Mouse (Mus musculus): ENCODE results near the gene Krt16.
A peak's percentile ranks its signal among the peaks of the same experiment; 100 is the strongest.

Krt16 gene

DNA sequence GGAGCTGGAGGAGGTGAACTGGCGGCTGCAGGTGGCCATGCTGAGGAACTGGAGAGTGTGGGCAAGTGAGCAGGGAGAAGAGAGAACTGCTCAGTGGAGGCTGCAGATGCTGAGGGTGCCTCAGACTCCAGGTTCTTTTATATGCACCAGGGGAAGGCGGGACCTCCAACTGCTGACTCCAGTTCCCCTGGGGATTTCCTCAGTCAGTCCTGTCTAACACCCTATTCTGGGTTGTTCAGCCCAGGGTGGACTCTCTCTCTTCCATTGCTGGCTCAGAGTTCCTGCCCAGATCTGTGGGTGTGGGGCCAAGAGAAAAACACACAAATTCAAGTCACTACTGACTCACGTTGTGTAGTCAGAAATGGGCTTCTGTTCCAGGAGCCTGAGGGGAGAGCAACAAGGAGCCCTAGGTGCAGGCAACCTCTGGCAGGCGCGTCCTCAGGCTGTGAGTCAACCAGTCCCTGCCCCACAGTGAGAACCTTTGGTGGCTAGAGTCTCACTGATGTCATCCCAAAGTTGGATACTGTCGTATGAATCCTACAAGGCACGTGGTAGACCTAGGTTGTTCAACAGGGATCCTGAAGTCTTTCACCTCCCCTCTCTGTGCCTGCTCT, at the start of gene Krt16:
TSS of gene Krt16 (minus strand) at position 51 of the 614 bp plus-strand sequence.
- no peak for DNase-seq

DNA sequence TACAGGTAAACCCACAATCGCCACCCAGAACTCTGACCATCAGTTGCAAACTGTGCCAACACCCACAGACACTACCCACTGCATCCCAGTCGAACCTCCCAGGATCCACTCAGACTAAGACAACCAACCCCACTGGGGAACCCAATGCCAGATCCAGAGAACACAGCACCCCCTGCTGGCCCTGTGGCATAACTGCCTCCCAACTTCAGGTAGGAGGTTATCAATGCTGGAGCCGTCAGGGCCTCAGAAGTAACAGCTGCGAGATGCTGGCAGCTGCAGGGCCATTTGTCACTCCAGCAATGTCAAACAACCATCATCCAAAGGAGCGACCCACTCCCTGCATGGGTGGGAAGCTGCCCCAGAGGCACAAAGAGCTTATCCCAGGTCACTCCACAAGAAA, 49.1 kb upstream of the Krt16 start:
- DNase-seq: peak; percentile 16 to 31

DNA sequence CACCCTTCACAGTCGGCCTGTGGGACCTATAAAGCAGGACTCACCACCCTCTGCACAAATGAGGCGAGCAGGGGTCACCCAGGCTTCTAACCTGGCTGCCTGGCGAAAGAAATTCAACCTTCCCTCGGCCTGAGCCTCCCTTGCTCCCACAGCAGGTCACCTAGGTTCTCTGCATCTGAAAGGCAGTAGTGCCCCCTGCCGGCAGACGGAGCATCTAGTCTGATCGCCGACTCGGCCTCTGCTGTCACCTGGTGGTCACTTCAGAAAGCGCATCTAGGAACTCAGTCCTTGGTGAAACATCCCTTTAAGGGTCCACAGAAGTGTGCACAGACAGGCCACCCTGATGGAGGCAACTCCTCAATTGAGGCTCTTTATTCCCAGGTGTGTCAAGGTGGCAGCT, 46.6 kb upstream of the Krt16 start:
- DNase-seq: peak; percentile 81 to 90

DNA sequence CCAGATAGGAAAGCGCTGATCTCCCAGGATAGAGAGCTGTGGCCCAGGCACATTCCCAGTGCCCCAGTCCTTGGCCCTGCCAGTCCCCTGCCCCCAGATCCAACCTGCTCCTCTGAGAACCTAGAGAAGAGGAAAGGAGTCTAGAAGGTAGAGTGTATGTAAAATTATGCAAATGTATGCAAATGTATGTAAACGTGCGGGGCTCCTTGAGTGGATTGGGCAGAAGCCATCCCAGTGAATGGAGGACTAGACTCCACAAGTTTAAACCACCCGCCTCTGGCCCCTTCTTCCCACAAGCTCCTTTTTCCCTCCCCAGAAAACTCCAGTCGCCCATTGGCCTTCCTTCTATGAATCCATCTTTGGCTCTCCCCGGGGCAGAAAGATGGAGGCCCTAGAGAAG, 44.2 kb upstream of the Krt16 start:
- DNase-seq: no peak

DNA sequence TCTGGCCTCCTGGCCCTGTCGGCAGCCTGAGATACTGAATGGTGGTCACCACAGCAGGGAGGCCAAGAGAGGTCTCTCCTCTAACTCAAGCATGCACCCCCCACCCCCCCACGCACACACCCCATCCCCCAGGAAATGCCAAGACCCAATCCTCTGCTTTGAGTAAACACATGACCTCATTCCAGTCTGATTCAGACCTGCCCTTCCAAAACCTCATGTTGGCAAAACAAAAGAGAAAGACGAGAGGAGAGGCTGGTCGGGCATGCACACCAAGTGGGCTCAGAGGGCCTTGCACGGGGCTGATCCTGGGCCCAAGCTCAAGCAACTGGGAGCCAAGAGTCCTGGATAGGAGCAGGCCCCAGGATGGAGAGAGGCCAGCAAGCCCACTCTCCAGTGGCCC, 41.5 kb upstream of the Krt16 start:
- DNase-seq: no peak

DNA sequence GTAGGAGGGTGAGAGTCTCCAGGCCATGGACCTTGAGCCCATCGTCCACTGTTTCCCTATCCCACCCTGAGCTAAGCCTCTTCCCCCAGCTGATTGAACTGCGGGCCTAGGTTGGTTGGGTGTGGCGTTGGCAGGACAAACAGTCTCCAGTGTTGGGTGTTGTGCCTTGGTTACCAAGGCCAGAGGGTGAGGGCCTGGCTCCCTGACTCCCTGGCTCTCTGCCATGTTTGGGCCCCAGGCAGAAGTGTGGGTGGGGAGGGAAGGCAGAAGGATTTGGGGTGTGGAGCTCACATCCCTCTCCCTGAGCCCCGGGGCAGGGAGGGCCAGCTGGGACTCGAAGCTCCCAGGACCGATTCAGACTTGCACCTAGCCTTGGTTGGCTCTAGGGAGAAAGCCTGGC, 40.2 kb upstream of the Krt16 start:
- no peak for DNase-seq

DNA sequence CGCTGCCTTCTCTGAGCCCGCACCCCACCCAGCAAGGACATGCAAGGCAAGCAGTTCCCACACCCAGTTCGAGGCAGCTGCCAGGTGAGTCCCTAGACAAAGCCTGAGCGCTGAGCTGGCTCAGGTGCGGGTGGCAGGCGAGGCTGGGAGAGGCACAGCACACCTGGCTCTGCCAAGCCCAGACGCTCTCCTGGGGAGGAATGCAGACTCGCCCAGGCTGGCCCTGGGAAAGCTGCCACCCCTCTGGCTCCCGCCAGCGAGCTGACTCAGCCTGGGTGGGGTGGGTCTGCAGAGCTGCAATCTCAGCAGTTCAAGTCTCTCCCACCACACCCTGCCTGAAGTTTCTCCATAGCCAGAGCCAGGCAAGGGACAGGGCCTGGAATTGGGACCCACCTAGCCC, 38.3 kb upstream of the Krt16 start:
- DNase-seq: peak in 1 of 2 experiments; percentile 20

DNA sequence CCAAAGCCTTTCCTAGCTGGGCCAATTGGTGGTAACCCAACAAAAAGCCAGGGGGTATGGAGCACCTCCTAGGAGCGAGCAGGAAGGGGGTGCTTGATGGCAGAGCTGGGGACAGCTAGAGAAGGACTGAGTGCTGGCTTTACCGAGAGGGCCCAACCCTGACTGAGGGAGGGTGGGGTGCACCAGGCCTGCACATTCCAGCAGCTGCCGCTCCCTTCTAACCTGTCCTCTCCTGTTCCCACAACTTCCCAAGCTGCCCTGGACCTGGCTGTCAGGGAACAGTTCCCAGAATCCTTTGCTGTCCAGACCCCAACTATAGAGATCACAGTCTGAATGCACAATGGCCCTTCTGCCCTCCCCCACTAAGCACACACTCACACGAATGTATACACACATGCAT, 36.3 kb upstream of the Krt16 start:
- no peak for DNase-seq

DNA sequence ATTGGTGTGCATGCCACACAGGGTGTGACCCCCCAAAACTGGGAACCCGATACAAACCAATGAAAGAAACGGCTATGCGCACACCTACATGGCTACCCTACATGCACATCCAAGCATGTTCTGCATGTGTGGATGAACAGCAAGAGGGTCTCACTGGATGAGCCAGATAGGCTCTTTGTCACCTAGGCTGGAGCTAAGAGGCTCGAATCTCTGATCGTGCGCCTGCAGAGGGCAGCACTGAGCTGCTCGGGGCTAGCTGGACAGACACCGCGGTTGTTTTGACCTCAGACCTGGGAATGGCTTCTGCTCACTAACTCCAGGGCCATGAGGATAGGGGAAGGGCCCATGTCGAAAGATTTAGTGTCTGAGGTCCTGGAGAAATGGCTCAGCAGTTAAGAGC, 33.8 kb upstream of the Krt16 start:
- peak; percentile 72 to 87 for DNase-seq

DNA sequence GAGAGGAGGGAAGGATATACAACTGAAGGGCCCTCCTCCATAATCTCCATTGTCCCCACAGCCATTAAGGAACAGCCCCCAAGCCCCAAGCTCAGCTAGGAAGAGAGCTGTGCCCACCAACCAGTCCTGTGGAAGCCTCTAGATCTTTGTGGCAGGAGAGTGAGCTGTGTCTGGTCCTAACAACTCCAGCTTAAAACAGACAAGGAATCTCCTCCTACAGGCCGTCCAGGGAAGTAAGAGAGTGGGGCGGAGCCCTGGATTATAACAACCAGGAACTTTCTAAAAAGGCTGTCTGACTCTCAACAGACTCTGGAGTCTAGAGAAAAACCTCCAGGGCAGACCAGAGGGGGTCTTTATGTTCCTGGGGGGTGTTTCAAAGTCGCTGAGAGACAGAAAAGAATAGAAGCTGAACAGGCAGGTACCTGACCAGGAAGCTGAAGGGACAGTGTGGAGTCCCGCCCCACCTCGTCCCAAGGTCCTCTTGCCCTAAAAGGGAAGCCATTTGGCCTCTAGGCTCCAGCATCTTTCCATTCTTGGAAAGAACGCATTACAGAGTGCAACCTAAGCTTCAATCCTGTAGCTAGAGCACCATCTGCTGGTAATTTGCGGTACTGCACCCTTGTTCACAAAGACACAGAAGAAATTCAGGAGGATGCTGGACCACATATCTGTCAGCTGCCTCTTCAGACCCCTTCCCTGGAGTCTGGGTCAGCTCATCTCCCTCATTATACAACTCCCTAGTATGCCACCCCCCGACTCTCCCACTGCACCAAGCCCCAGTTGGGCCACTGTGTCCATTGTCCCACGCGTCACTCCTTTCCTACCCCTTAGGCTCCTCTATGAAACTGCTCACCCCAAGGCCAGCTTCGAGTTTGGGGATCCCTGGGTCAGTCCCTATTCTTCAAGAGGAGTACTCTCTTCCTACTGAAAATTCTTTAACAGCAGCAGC, 33.2 kb upstream of the Krt16 start:
- DNase-seq: peak; percentile 80 to 90

DNA sequence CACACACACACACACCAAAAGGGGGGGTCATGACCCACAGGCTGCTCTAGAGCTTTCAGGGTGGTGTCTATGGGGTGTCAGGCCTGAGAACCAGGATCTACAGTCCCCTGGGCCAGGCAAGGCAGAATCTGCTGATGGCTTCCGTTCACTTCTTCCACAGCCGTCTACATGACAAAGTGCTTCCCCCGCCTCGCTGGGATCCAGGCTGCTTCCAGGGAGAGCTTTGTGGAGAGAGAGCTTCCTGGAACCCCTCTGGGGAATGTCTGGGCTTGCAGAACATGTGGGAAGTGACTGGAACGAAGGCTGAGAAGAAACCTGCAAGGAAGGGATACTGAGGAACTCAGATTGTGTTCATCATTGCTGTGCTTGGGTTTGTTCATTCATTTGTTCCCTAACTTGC, 30.1 kb upstream of the Krt16 start:
- no peak for DNase-seq

DNA sequence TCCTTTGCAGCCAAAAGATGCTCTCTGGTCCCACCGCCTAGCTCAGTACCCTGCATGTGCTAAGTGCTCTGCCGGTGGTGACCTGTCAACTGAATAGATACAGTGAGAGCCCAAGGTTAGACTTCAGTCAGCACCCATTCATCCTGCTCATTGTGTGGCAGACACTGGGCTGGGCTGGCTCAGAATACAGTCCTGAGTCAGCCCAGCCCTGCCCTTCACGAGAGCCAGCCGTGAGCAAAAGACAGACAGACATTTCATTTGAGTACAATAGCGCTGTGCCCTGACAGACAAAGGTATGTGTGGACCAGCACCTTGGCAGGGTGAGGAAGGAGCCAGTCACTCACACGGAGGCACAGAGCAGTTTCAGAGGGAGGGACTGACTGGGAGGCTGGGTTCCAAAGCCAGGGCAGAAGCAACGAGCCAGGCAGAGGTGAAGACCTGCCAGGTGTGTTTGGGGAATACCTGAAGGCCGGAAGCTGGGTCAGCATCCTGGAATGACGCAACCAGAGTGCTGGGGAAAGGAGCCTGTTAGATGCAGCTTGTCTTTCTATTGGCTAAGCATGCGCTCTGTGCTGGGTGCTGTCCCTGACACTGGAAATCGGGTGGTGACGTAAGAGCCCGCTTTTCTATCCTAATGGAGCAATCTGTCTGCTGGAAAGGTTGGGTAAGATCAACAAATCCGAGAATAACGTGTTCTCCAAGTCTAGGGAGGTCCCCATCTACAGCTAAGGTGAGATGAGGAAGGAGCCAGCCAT, 29.2 kb upstream of the Krt16 start:
- DNase-seq: no peak

DNA sequence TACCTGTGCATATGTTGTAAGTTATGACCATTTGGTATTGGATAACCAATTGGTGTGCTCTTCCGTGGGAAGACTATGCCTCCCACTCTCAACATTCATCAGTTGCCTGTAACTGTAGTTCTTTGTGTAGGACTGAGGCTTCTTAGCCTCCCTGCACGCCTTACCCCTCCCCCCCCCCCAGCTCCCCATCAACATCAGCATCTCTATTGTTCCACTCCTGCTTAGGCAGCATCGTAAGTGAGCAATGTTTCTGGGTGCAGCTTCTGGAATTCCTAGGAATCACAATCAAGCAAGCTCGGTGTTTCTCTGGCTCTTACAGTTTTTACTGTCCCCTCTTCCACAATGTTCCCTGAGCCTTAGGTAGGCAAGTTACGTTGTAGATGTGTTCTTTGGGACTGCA, 26.8 kb upstream of the Krt16 start:
- no peak for DNase-seq

DNA sequence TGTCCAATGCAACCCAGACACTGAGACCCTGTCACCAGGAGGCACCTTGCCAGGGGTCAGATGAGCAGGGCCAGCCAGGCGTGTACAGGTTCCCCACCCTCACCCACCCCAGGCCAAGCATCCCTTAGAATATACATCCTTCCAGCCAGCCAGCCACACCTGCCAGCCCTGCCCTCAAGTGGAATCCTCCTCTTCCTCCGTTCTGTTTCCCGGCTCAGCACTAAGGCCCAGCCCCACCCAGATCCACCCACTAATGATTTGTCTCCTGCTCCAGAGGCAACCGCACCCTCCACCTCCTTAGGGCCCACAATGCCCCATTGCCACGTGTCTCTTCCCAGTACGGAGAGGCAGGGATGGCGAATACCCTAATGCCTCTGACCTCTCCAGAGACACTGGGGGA, 26.0 kb upstream of the Krt16 start:
- no peak for DNase-seq

DNA sequence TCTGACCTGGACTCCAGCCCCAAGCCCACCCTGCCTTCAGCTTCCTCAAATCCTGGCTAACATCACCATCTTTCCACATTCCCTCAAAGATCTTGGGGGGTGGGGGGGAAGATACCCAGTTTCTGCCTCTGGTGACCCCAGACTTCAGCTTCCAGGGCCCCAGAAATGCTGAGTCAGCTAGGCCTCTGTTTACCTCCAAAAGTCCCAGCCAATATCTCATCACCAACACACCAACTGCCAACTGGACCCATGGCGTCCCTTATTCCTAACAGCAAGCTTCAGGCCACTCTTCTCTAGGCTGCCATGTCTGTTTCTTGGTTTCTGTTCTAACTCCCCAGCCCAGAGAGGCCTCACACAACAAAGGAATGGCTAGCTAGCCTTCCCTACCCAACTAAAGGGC, 23.2 kb upstream of the Krt16 start:
- no peak for DNase-seq

DNA sequence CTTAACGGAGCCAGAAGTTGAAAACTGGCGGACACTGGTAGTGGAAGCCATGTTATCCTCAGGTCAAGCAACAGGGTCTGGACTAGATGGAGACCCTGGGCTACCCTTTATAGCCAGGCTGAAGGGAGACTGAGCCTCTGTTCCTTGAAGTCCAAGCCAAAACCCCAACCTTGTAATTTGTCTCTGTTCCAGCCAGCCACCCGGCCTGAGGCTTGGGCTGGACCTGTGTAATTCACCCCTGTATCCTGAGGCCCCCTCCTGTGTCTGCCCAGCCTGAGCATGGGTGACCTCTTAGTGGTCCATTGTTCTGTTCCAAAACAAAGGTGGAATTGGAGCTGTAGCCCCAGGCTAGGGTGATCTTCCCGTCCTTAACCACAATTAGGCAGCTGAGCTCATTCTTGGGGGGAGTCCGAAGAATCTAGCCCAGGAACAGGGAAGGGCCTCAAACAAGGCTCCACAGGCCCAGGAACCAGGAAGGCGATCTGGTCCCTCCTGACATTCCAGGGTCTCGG, 21.2 kb upstream of the Krt16 start, which contains the start of gene Krt42:
TSS of gene Krt42 (minus strand) at position 51 of the 512 bp plus-strand sequence.
- no peak for DNase-seq

DNA sequence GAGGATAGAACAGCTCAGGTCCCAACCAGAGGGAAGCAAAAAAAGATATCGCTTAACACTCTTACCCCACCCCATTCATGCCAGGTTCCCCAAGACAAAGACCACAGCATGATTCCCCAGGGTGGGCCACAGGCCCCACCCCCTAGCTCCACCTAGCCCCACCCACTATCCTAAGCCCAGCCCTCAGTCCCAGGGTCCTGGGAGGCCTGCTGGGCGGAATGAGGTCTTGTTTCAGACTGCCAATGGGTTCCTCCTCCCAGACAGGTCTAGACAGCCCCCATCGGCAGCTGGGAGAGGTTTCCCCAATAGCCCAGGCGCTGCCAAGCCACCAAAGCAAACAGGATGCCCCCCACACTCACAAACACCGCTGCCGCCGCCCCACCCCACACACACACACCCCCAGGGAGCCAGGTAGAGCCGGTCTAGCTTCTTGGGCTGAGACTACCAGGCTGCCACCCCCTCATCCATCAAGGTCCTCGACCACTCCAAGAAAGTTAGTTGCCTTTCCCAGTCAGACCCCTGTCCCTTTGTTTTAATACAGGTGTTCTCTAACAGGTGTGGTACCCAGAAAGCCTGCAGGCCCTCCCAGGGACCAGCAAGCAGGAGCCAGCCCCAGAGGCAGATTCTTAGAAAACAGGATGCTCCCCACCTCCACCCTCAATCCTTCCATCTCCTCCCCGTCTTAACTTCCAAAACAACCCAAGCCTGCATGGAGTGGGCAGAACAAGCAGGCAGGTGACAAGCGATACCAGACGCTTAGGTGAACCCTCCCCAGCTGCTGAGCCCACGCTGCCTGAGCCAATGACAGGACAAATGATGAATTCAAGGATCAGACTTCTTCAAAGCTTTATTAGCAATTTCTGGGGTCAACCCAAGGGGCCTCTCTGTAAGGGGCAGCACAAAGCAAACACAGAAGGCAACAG, 13.6 kb upstream of the Krt16 start:
- no peak for DNase-seq

DNA sequence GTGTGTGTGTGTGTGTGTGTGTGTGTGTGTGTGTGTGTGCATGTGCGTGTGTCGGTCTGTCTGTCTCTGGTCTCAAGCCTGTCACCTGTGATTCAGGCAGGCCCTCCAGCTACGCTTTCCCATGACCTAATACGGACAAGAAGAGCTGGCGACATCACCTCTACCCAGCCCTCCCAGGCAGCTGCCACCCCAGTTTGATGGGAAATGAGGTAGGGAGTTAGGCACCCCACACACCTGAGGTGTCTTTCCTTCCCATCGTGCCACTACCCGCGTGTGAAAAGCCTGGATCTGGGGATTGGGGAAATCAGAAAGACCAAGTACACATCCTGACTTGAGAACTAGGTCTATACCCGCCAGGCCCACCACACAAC, 12.5 kb upstream of the Krt16 start:
- DNase-seq: no peak

DNA sequence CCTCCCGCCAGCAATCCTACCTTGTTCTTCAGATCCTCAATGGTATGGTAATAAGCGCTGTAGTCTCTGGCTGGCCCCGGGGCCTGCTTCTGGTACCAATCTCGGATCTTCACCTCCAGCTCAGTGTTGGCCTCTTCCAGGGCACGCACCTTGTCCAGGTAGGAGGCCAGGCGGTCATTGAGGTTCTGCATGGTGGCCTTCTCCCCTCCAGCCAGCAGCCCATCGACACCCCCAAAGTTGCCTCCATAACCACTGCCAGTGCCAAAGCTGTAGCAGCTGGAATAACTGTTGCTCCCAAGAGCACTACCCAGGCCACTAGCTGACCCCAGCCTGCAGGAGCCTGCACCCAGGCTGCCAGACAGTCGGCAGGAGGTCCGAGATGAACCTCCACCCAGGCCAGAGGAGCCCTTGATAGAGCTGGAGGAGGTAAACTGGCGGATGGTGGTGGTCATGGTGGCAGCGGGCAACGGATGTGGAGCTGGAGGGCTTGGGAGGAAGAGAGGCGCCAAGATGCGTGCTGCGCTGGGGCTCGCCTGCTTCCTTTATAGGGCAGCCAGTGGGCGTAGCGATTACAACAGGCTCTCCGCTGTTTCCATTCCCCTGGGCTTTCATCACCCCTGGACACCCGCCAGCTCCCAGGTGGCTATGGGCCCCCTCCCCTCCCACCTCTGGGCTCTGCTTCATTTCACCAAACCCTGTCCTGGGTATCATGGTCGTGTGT, 12.0 kb upstream of the Krt16 start, which contains the start of gene Krt17:
TSS of gene Krt17 (minus strand) at position 516 of the 721 bp plus-strand sequence.
- no peak for DNase-seq

DNA sequence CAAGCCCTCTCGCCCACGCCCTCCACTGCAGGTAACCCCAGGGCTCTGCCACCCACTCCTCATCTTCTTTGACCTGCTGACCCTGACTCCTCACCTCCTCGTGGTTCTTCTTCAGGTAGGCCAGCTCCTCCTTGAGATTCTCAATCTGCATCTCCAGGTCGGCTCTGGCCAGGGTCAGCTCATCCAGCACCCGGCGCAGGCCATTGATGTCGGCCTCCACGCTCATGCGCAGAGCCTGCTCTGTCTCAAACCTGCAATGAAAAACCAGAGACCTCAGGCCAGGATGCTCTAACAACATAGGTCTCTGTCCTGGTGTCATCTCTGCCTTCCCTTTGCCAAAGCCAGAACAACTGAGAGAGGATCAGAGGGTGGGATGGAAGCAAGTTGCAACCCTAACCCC, 10.4 kb upstream of the Krt16 start:
- DNase-seq: no peak

DNA sequence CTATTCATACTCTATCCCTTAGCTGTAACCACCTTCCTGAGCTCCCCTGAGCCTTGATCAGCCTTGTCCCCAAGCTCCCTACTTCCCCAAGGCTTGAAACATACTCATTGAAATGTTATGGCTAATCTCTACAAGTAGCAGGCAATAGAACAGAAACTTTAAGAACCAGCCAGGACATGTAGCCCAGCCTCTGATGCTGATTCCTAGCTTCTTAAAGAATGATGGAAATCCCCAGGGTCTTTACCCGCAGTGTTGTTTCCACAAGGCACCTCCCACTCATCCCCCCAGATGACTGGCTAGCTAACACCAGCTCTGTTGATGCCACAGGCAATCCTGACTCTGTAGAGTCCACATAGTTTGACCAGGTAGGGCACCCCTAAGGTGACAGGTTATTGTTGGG, 9.3 kb upstream of the Krt16 start:
- no peak for DNase-seq

Measured in cerebellum, postnatal 25 days (tissue).